Mouse (Mus musculus) ES-E14 (cell line): ENCODE measurements at regions not wholly inside any gene's neighbourhood (a gene's known extent, or its start where the extent isn't known, plus 50 kb on each side); places are given as distances from the start of the nearest gene placed in this dataset.

ENCODE experiments used
- DNase-seq: peaks from one replicate; pipeline ENCODE4 v3.0.0-alpha.2; 2013; ENCODE audit warnings: low read depth, low spot score
- H3K27ac ChIP-seq: 2 replicates; pipeline ENCODE4 v1.5.1; 2012; ENCODE audit warnings: low read depth, mild to moderate bottlenecking, low read length, moderate library complexity, mixed read lengths; ENCODE audit not compliant: poor library complexity, insufficient read depth, severe bottlenecking
- H3K36me3 ChIP-seq: 2 replicates; pipeline ENCODE4 v1.6.1; 2012; ENCODE audit warnings: mild to moderate bottlenecking, low read length, moderate library complexity, mixed read lengths; ENCODE audit not compliant: control insufficient read depth, poor library complexity, insufficient read depth, severe bottlenecking
- H3K4me1 ChIP-seq, 2 experiments: fragments of 150-350 bp in 1 of 2; sonication (generic) in 1 of 2; 2 replicates each; pipeline ENCODE4 v1.6.1; 2012; ENCODE audit warnings: low read length in 2 of 2, mild to moderate bottlenecking in 1 of 2, mixed read lengths in 1 of 2; ENCODE audit not compliant: control insufficient read depth in 2 of 2, insufficient read depth in 2 of 2, poor library complexity in 1 of 2
- H3K4me3 ChIP-seq, 2 experiments: fragments of 150-350 bp in 1 of 2; sonication (generic) in 1 of 2; 2 replicates each; pipeline ENCODE4 v1.5.1; 2012; ENCODE audit warnings: low read length in 2 of 2, low read depth in 1 of 2, mild to moderate bottlenecking in 1 of 2, mixed read lengths in 1 of 2; ENCODE audit not compliant: insufficient read depth in 1 of 2, poor library complexity in 1 of 2, severe bottlenecking in 1 of 2
- H3K9ac ChIP-seq: 2 replicates; pipeline ENCODE4 v1.6.1; 2012; ENCODE audit warnings: low read depth, mild to moderate bottlenecking, low read length, mixed read lengths; ENCODE audit not compliant: poor library complexity, insufficient read depth, severe bottlenecking
- H3K9me3 ChIP-seq: fragments of 150-350 bp; sonication (generic); 2 replicates; pipeline ENCODE4 v1.6.1; 2012; ENCODE audit warnings: low read depth, mild to moderate bottlenecking, low read length; ENCODE audit not compliant: control insufficient read depth, insufficient read depth
- CHD2 ChIP-seq: IDR thresholded peaks from 2 replicates; pipeline ENCODE4 v1.6.1; 2014; ENCODE audit warnings: mild to moderate bottlenecking, low read depth, low read length, inconsistent platforms
- HCFC1 ChIP-seq: IDR thresholded peaks from 2 replicates; pipeline ENCODE4 v1.6.1; 2012; ENCODE audit warnings: low read length, inconsistent platforms, borderline replicate concordance; ENCODE audit not compliant: insufficient read depth
- MAFK ChIP-seq: IDR thresholded peaks from 2 replicates; pipeline ENCODE4 v1.6.1; 2014; ENCODE audit warnings: mild to moderate bottlenecking, low read depth, low read length, inconsistent platforms; ENCODE audit not compliant: insufficient read depth
- ZC3H11A ChIP-seq: IDR thresholded peaks from 2 replicates; pipeline ENCODE4 v1.6.1; 2012; ENCODE audit warnings: low read depth, mild to moderate bottlenecking, inconsistent platforms, low read length, borderline replicate concordance
- ZNF384 ChIP-seq: IDR thresholded peaks from 2 replicates; pipeline ENCODE4 v1.6.1; 2012; ENCODE audit warnings: low read depth, low read length, inconsistent platforms
- in situ Hi-C, 2 experiments: fragments of 600-800 bp; cut with MboI; formaldehyde crosslinking; loops; one replicate each; pipeline ENCODE4 v1.15.1; 2025; ENCODE audit warnings: low sequenced_read_pairs in 2 of 2, inconsistent platforms in 1 of 2; ENCODE audit not compliant: unreplicated experiment in 2 of 2

DNA sequence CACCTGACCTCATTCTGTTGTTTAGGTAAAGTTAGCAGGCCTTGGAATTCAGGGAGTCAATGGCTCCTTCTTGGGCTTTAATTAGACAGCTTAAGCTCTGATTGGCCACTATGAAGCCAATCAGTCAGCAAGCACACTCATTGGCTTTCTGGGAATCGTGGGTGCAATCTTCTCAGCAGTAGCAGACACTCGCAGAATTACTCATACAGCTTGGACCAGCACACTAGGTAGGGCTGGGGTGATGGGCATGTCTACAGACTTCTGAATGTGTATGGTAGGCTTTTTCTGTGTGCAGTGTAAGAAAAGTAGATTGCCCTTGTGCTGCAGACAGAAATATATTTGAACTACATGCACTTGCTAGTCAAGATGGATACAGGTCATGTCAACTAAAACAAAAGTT is 143.4 kb downstream of the Foxb1 start:
- no peak overlapping the region for H3K4me3 ChIP-seq
- no peak for DNase-seq
- no peak for TF ChIP-seq ZC3H11A
- H3K36me3 ChIP-seq: no peaks in the 10 kb centered on the region
- H3K4me1 ChIP-seq: no peaks in the 10 kb centered on the region
- in situ Hi-C loops: no loop called here
- no peak overlapping the region for H3K9ac ChIP-seq
- H3K9me3 ChIP-seq: no peaks in the 10 kb centered on the region
- H3K27ac ChIP-seq: no peak overlapping the region

DNA sequence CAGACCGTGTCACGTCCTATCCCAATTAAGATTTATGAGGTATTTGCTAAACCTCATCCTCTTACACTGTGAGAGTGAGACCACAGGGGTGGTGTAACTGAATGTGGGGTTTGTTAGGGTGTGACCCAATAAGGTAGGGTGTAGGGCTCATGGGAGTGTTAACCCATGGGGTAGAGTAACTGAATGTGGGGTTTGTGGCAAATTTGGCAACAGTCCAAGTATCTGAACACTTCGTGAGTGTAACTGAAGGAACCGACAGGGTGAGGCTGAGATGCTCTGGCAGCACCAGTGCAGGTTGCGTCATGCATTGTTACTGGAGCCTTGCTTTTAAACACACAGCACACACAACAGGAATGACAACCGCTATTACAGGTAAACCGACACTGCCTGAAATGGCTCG is 144.1 kb downstream of the Anxa2 start:
- no peak overlapping the region for H3K4me3 ChIP-seq
- H3K4me1 ChIP-seq: no peaks in the 10 kb centered on the region
- no peak overlapping the region for H3K9ac ChIP-seq
- TF ChIP-seq HCFC1: no peak
- no peak for TF ChIP-seq CHD2
- no peak for TF ChIP-seq ZC3H11A
- TF ChIP-seq ZNF384: no peak
- no peak for TF ChIP-seq MAFK
- H3K9me3 ChIP-seq: no peaks in the 10 kb centered on the region
- no peak overlapping the region for H3K27ac ChIP-seq
- no peak for DNase-seq
- in situ Hi-C loops: no loop called here
- H3K36me3 ChIP-seq: no peaks in the 10 kb centered on the region

DNA sequence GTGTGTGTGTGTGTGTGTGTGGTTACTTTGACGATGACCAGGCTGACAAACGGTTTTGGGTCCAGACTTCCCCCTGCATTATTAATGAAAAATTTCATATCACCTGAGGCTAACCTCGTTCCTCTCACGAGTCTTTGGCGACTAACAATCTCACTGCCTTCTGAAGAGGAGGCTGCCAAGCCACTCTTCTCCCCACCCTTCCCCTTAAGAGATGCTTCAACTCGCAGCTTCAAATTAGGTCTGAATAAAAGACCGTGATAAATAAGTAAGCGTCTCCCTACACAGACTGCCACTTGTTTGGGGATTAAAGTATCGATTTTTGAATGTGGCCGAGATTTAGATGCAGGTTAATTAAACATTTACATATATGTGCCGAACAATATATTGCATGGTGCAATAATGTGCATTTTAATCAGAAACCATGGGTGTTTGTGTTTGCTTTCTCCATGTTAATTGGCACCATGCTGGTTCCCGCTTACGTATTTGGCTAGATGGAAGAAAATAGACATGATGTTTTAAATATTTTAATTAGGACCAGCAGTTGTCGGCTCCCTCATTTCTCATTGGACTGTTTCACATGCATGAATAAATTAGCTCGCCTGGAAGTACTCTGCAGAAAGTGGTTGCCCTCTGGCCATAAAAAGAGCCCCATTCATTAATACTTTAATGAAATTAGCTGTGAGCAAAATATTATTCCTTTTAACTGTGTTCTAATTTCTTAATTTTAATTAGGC is 139.1 kb downstream of the Anxa2 start:
- DNase-seq: no peak
- no peaks in the 10 kb centered on the region for H3K36me3 ChIP-seq
- no peak overlapping the region for H3K4me3 ChIP-seq
- no peaks in the 10 kb centered on the region for H3K9me3 ChIP-seq
- no peak overlapping the region for H3K9ac ChIP-seq
- no peak for TF ChIP-seq ZNF384
- no peak for TF ChIP-seq ZC3H11A
- no peak overlapping the region for H3K27ac ChIP-seq
- in situ Hi-C loops: no loop called here
- H3K4me1 ChIP-seq: no peaks in the 10 kb centered on the region

DNA sequence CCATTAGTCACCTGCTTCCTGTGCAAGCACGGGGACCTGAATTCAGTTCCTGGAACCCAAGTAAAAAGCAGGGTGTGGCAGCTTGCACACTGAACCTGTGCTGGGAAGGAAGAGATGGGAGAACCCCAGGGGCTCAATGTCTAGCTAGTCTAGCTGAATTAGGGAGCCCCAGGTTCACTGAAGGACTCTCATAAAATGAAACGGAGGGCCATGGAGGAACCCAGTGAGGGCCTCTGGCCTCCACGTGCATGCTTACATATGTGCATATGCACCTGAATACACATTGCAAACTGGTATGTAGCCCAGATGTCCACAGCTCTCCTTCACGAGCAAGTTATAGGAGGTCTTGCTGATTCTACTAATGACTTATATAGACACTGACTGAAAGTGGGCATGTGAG is 135.4 kb downstream of the Anxa2 start:
- in situ Hi-C loops: no loop called here
- TF ChIP-seq HCFC1: no peak
- no peak for TF ChIP-seq CHD2
- no peak for TF ChIP-seq ZNF384
- TF ChIP-seq ZC3H11A: no peak
- no peak overlapping the region for H3K4me3 ChIP-seq
- H3K9me3 ChIP-seq: no peaks in the 10 kb centered on the region
- H3K9ac ChIP-seq: no peak overlapping the region
- no peaks in the 10 kb centered on the region for H3K36me3 ChIP-seq
- H3K27ac ChIP-seq: no peak overlapping the region
- H3K4me1 ChIP-seq: no peaks in the 10 kb centered on the region
- DNase-seq: no peak

DNA sequence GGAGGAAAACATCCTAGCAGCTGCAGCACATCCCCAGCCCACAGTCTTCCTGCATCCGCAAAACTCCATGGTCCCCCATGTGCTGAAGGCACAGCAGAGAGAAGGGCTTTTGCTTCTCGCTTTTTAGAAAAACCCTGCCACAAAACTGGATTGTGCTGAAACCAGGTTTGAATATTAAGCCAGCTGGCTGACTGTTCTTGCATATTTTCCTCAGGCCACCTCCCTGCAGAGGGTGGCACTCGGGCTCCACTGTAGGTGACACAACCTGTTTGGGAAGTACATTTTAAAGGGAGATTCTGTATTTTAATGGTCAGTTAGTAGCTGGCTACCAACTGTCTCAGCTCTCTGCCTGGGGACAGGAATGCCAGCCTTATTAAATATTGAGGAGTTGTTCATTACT is 133.7 kb downstream of the Anxa2 start:
- no peak for TF ChIP-seq ZNF384
- H3K4me1 ChIP-seq: no peaks in the 10 kb centered on the region
- H3K27ac ChIP-seq: no peak overlapping the region
- no peak for DNase-seq
- no peak overlapping the region for H3K9ac ChIP-seq
- no peaks in the 10 kb centered on the region for H3K36me3 ChIP-seq
- H3K4me3 ChIP-seq: no peak overlapping the region
- H3K9me3 ChIP-seq: no peaks in the 10 kb centered on the region
- in situ Hi-C loops: no loop called here
